Mouse (Mus musculus) embryonic fibroblast, embryonic 13.5 days (primary cell): ENCODE data around the gene Mknk2.

Experiments
- CTCF ChIP-seq: IDR thresholded peaks from 2 replicates; pipeline ENCODE4 v1.5.1; 2011; ENCODE audit warnings: mild to moderate bottlenecking, control low read depth, low read length, moderate library complexity, borderline replicate concordance; ENCODE audit not compliant: insufficient read depth
- POLR2A ChIP-seq: IDR thresholded peaks from 2 replicates; pipeline ENCODE4 v1.6.1; 2011; ENCODE audit warnings: low read depth, mild to moderate bottlenecking, control low read depth, low read length, moderate library complexity

GRCm38 (mm10) chr10:80646936-80647335 is 31.0 kb downstream of the Mknk2 start:
- TF ChIP-seq POLR2A (no peak), CTCF (no peak)
